Mouse (Mus musculus): Measurements from ENCODE around the gene Gm17622.

DNA sequence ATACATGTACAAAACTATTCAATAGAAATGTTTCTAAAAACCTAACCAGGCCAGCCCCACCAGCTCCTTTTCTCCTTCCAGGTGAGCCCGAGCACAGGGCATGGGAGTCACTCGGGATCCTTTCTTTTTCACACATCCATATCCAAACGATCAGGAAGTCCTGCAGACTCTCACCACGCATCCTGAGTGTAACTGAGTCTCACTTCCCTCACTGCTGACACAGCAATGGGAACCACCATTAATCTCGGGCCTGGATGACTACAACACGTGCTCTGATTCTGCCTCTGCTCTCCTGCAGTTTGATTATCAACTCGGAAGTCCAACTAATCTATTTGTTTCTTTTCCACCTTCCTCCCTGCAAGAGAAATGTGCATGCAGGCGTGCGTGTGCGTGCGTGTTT, 37.3 kb downstream of the Gm17622 start:
- TF ChIP-seq CTCF (IDR thresholded peaks at IDR 0.05; ENCODE audit: low read depth), result no peak
- no peak for TF ChIP-seq EP300 (IDR thresholded peaks at IDR 0.05; ENCODE audit: low read depth)

Data from heart, postnatal 0 days (tissue).